Mouse (Mus musculus) inflammation-experienced regulatory T-cells, adult 6 months (primary cell): ENCODE measurements around the gene Bcas1. TPM values are rescaled to one million over a fixed set of nuclear protein-coding genes. Genes with fewer than 3 reads are reported as not detected.

Source experiments
- ATAC-seq: one replicate; pipeline ENCODE4 v1.8.0; 2017
- polyA plus RNA-seq, 3 experiments: library from polyadenylated mRNA; unstranded; fragments of 100-300 nt; shearing (Covaris generic); gene quantifications; one replicate each; pipeline ENCODE4 v1.2.1; 2017

The Bcas1 gene
- polyA plus RNA-seq, 3 experiments from 2014 or later, result 2.5 to 4.5 (median 3.6) TPM

GRCm38 (mm10) chr2:170411490-170412168 lies 16.0 kb downstream of the Bcas1 start:
- ATAC-seq, result no peak

DNA sequence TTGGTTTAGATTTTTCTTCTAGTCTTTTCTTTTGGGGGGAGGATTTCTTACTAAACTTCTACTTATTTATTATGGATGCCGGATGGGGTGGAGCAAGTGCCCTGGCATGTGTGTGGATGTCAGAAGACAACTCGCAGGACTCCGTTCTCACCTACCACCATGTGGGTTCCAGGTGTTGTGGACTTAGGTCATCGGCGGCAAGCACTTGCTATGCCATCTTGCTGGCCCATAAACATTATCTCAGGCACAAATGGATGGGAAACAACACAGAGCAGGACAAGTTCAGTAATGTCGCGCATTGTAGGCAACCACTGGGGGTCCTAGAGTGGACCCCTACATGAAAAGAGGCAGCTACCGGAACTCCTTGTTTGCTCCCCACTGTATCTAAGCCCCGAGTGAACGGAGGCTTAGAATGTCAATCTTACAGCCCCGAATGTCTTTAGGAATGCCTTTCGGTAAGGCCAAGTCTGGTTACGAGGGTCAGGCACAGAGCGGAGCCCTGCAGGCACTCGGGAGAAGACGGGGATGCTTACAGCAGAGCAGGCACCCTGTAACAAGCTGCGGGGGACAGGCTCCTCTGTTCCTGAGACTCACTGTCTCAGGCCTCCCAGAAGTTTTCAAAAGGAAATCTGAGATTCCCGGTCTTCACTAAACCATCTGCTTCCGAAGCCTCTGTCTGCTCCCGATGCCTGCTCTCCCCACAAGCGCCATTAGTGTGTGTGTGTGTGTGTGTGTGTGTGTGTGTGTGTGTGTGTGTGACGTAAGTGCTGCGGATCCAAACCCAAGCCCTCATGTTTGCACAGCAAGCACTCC lies 16.8 kb downstream of the Bcas1 start:
- ATAC-seq, result no peak

- no peak for ATAC-seq
These were observed 21.2 kb downstream of the Bcas1 start for GRCm38 (mm10) chr2:170406438-170406837.

DNA sequence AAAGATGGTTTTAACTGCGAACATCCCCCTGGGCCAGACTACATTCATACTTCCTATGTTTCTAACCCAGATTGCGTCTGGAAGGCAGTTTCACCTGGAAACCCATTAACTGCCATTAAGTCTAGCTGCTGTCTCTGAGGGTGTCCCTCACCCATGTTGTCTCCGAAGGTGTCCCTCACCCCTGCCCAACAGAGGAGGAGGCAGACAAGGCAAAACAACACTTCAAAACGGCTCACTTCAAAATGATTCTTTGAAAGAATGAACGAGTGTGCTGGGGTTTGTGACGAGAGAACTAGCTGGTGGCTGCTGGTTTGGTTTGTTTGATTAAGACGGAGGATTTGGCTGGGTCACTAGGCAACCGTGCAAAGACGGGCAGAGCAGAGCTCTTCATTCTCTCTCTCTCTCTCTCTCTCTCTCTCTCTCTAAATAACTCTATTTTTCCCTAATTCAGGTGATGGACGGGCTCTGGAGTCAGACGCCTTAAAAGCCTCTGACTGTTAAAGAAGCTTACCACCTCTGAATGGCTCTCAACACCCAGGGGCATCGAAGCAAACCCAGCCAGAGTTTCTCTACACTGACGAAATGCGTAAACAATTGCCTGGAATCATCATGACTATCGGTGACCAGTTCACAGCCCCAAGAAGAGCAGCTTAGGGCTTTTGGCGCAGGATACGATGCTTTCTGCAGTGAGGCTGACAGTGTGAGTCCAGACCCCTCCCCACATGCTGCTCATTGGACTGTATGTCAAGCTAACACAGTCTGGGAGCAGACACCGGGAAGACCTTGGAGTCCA lies 22.7 kb downstream of the Bcas1 start:
- no peak for ATAC-seq

DNA sequence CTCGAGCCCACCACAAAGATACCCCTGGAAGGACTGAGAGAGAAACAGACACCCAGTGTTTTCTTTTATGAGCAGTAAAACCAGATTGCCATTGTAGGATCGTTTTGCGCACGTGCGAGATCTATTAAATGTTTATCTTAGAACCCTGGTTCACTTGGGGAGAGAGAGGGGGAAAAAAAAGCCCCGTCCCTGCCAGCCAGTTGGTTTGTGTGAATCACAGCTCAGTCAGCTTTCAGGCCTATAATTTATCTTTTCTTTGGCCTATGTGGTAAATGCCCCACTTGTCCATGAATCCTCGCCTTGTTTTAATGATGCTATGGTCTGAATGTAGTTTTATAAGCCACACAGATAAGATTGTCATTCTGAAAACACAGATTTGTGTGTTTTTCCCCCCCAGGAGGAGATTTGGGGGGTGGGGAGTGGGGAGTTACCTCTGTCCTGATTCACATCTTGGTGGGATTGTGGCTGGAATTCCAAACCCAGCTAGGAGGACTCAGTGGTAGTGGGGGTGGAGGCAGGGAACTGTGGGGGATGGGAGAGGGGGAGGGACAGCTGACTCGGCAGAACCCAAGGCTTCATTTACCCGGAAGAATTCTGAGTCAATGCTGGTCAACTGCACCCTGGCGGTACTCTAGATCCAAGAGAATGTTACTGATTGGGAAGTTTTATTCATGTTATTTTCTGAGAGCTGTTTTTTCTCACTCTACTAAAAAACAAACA lies 23.8 kb downstream of the Bcas1 start:
- ATAC-seq, result no peak

DNA sequence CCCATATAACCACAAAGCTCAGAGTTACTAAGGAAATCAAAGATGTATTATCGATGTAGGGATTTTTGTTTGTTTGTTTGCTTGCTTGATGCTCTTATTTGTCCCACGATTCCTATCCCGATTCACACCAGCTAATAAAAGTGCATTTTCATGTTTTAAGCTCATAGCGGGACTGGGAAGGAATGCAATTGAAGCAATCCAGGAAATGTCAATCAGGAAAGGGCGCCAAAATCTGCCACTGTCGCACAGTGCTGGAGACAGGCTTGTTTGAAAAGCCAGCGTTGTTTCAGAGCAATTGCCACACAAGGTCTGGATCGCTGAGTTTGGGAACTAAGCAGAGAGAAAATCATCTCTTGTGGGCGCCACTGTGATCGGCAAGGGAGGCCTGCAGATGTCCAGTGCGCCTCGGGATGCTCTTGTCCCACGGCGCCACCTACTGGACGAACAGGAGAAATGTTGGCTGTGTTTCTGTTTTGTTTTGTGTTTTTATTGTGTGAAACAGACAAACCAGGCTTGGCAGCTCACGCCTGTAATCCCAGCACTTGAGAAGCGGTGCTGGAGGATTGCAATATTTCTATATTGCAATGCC lies 26.3 kb downstream of the Bcas1 start:
- no peak for ATAC-seq

DNA sequence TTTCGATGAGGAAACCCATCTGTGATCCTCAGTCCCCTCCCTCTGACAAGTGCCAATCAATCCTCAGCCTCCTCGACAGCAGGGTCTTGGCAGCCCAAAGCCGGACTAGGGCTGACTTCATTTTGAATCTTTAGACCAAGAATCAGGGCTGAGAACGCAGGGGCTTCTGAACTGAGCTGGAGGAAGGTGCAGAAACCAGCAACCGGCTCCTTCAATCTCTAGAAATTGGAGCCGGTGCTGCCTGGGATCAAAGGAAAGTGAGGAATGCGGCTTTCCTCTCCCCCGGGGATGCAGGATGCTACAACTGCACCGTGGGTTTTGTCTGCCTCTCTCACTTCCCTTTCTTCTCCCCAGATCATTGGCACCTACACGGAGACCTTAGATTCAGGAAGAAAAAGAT lies 27.0 kb downstream of the Bcas1 start:
- no peak for ATAC-seq

- no peak for ATAC-seq
These were observed 35.7 kb downstream of the Bcas1 start for GRCm38 (mm10) chr2:170391994-170392393.

DNA sequence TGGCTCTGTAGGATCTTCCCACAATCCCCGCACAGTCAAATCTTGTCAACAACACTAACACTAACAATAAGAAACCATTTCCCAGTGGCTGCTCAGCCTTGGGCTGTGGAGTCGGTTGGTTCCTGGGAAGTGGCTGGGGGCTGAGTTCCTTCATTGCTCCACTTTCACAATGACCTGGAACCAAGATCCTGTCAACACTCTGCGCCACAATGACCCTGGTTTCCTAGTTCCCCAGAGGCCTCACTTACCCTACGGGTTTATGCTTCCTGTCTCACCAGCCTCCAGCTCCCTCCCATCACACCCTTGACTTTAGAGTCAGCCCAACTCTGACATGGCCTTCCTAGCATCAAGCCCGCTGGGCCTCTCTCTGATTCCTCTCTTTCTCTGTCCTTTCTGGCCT lies 39.3 kb downstream of the Bcas1 start:
- no peak for ATAC-seq

- ATAC-seq, result no peak
These were observed 42.1 kb downstream of the Bcas1 start for GRCm38 (mm10) chr2:170385556-170385955.

GRCm38 (mm10) chr2:170384770-170385169 lies 42.9 kb downstream of the Bcas1 start:
- no peak for ATAC-seq

DNA sequence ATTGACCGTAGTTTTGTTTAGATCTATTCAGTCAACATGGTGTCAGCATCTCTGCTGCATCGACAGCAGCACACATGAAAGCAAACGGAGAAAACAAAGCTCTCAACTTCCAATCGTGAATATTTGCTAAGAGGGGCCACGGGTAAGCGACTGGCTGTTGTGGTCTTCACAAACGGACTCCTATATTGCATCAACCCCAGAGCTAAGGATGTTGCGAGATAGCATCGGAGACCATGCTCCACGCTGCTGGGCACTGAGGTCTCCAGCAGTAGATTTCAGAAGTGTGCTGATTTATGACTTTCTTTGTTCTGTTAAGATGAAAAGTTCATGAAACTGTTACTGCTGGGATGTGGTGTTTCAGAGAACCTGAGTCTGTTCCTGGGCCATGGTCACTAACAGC lies 54.3 kb downstream of the Bcas1 start:
- no peak for ATAC-seq

GRCm38 (mm10) chr2:170365676-170366075 lies 62.0 kb downstream of the Bcas1 start:
- no peak for ATAC-seq

- no peak for ATAC-seq
These were observed 62.4 kb downstream of the Bcas1 start for GRCm38 (mm10) chr2:170365271-170365670.

GRCm38 (mm10) chr2:170356667-170357374 lies 70.8 kb downstream of the Bcas1 start:
- no peak for ATAC-seq

GRCm38 (mm10) chr2:170354963-170355367 lies 72.7 kb downstream of the Bcas1 start:
- ATAC-seq, result peak; percentile 60

GRCm38 (mm10) chr2:170352273-170352672 lies 75.4 kb downstream of the Bcas1 start:
- no peak for ATAC-seq

DNA sequence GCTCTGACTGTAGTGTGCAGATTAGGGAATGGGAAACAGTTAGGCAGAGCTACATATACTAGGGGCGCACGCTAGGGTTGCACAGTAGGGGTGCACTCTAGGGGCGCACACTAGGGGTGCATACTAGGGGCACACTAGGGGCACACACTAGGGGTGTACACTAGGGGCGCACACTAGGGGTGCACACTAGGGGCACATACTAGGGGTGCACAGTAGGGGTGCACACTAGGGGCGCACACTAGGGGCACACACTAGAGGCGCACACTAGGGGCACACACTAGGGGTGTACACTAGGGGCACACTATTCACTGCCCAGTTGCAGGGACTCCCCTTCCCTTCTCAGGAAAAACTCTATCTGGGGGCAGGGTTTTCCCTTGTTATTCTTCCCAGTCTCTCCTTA lies 75.8 kb downstream of the Bcas1 start:
- no peak for ATAC-seq

GRCm38 (mm10) chr2:170349784-170350183 lies 77.9 kb downstream of the Bcas1 start:
- ATAC-seq, result peak; percentile 57

- ATAC-seq, result peak; percentile 41
These were observed 78.5 kb downstream of the Bcas1 start for GRCm38 (mm10) chr2:170349096-170349495.

DNA sequence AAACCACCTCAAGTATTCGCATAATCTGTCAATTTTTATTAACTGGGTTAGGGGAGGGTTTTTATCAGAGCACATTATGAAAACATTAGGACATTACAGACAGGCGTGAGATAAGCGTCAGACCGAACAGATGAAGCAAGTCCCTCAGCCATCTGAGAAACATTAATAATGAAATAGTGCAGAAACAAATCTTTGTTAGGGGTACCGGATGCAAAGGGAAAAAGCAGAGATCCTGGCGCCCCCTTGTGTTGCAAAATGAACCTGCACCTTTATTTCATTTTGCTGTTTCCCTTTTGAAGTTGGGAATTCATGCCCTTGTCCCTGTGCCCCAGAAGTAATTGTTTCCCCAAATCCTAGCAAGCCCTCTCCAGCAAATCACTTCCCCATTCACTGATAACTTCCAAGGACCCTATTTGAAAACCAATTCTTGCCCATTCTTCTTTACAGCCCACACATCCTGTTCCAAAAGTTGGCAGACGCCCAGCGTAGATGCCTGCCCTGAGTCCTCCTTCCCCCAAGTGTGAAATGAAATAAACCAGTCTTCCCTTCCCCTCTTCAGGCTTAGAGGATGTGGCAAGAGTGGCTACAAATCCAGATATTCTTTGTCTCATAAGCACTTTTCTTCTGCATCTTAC lies 80.4 kb downstream of the Bcas1 start:
- ATAC-seq, result peak; percentile 61
